Mouse (Mus musculus): ENCODE measurements around the gene Rpl6.
"Not testable (repeated sequence)": the region's sequence is repeated elsewhere in the genome, so short reads cannot be mapped to it uniquely, and the experiment has no call there.

The Rpl6 gene

DNA sequence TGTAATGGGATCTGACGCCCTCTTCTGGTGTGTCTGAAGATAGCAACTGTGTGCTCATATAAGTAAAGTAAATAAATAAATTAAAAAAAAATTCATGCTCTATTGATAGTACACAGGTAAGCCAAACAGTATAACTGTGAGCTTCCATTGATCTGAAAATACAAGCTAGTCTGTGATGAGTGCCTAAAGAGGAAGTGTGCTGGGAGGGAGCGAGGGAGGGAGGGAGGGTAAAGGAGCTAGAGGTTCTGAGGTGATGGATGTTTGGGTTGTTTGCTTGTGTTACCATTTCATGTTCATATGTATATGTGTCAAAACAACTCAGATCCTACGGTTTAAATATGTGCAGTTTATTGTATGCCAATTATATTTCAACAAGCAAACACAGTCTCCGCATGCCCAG, 22.6 kb downstream of the Rpl6 start:
- DNase-seq, result no peak

DNA sequence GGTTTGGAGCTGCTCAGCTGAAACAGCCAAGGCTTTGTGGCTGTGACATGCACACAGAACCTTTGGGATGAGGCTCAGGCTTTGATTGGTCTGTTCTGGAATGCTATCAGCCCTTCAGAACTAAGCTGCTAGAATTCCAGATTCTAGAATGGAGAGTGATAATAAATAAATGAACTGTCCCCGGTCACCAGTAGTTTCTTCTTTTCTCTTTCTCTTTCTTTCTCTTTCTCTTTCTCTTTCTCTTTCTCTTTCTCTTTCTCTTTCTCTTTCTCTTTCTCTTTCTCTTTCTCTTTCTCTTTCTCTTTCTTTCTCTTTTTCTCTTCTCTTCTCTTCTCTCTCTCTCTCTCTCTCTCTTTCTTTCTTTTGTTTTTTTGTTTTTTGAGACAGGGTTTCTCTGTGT, 23.0 kb downstream of the Rpl6 start:
- DNase-seq, result not testable (repeated sequence)

DNA sequence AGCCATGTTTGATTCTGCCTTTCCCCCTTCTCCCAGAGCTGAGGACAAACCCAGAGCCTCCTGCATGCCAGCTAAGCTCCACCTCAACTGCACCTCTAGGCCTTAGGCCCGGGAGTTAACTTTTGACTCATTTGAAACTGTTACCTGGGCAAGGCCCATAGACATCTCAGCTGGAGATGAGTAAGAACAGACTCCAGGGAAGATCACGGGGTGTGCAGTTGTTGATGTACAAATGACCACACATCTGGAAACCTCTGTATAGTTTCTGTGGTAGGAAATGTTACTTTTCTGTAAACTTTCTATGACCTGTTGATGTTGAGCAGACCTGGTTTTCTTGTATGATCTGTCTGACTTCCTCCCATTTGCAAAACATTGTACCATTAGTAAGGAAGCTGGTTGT, 24.9 kb downstream of the Rpl6 start:
- DNase-seq, result no peak

DNA sequence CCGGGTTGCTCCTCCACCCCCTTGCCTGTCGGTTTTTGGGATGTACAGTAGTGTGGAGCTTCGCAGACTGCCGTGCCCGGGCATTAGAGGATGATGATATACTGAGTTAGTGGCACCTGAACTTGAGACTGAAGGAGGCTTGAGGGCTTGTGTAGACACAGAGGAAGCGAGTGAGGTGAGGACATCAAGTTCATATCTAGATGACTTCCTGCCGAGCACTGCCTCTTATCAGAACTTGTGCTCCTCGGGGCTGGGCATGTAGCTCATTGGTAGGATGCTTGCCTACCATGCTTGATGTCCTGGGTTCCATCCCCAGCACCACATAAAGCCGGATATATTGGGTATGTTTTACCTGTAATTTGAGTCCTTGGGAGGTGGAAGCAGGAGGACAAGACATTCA, 26.5 kb downstream of the Rpl6 start:
- no peak for DNase-seq

DNA sequence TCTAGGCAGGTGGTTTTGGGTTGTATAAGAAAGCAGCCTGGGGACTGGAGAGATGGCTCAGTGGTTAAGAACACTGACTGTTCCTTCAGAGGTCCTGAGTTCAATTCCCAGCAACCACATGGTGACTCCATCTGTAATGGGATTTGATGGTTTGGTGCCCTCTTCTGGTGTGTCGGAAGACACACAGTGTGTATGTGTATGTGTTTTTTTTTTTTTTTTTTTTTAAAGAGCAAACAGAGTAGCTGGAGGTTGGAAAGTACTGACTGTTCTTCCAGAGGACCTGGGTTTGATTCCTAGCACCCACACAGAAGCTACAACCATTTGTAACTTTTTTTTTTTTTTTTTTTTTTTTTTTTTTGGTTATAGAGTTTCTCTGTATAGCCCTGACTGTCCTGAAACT, 28.5 kb downstream of the Rpl6 start:
- no peak for DNase-seq

DNA sequence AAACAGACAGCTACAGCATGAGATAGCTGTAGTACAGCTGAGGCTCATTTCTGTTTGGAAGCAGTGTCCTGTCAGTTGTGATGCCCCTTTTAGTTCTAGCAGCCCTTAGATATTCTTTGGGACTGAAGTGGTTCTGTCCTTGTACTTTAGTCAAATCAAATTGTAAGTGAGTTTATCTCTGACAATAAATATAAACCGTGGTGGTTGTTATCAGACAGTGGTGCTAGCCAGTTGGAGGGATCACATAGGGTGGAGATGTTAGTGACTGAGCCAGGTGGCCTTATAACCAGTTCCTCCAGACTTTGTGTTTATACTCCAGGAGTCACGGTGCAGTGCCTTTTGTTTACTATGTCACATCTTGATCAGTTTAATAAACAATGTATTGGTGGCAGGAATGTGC, 29.4 kb downstream of the Rpl6 start:
- no peak for DNase-seq

DNA sequence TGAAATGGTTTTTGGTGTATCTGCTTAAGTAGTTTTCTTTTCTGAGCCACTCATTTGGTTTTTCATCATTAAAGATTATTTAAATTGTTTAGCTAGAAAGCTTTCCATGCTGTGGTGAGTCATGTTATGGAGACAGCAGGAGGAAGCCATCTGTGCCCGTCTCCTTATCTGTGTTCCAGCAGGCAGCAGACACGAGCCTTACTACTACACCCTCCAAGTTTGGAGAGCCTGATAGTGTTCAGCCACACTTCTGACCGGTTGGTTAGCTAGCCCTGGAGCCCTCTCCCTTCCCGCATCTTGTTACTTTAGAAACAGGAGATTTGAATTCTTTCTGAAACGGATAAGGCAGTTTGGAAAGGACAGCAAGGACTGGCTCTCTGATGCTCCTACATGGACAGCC, 31.9 kb downstream of the Rpl6 start:
- no peak for DNase-seq

DNA sequence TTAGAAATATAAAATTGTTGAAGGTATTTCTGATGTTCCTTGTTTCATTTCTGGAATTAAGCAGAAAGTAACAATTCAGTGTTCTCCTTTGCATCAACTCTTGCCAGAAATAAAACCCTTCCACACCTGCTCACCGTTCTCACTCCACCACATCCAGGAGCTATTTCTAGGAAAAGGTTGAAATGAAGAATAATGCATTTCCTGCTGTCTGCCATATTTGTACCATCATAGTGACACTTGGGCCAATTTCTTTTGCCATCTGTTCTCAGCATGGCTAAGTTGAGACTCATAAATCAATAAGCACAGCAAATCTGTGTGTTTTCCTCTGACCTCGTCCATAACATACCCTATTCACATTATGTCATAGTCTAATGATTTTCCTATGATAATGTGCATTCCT, 33.9 kb downstream of the Rpl6 start:
- no peak for DNase-seq

DNA sequence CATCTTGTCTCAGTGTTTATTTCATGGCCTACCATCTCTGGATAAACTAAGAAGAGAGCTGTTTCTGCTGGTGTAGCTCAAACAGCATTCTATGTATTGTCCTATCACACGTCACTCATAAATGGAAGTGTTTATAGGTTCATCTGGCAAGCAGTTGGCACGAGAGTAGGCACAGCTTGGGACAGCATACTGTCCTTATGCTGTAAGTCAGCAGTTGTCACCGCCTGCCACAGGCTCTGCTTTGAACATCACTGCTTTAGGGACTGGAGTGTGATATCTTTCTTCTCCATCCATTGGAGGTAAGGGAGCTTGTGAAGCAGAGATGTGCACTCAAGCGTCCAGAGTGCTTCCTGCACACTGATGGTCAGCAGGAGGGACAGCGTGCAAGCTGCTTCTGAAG, 35.6 kb downstream of the Rpl6 start:
- DNase-seq, result no peak

DNA sequence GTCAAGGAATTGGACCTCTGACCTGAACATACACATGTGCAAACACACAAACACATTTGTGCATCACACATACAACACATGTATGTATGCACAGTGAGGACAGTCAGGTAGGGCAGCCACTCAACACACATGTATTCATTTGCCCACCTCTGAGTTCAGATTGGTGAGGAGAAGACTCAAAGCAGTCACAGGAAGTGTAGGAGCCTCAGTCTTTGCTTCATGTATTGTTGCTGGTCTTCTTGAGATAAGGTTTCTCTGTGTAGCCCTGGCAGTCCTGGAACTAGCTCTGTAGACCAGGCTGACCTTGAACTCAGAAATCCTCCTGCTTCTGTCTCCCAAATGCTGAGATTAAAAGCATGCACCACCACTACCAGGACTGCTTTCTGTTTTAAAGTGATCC, 36.9 kb downstream of the Rpl6 start:
- DNase-seq, result no peak

DNA sequence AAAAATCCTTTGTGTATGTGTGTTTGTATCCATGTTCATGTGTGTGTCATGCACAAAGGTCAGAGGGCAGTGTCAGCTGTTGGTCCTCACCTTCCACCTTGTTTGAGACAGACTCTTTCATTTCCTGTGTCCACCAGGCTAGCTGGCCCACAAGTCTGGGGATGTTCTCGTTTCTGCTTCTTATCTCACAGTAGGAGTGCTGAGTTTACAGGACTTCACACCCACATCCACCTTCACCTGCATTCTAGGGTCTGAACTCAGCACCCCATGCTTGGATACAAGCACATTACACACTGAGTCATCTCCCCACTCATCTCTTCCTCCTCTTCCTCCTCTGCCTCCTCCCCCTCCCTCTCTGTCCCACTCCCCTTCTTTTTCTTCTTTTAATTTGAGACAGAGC, 38.0 kb downstream of the Rpl6 start:
- no peak for DNase-seq

DNA sequence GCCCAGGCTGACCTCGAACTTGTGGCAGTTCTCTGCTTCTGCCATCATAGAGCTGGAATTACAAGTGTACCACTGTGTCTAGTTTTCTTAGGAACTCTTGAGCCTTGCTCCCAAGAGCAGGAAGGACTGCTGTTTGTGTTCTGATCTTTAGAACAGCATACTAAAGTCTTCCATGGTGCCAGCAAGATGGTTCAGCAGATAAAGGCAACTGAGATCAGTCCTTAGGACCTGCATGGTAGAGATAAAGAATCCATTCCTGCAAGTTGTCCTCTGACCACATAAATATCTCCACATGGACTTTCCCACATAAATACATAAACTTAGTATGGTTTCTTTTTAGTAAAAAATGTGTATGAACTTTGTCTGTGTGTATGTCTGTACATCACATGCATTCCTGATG, 38.4 kb downstream of the Rpl6 start:
- no peak for DNase-seq

DNA sequence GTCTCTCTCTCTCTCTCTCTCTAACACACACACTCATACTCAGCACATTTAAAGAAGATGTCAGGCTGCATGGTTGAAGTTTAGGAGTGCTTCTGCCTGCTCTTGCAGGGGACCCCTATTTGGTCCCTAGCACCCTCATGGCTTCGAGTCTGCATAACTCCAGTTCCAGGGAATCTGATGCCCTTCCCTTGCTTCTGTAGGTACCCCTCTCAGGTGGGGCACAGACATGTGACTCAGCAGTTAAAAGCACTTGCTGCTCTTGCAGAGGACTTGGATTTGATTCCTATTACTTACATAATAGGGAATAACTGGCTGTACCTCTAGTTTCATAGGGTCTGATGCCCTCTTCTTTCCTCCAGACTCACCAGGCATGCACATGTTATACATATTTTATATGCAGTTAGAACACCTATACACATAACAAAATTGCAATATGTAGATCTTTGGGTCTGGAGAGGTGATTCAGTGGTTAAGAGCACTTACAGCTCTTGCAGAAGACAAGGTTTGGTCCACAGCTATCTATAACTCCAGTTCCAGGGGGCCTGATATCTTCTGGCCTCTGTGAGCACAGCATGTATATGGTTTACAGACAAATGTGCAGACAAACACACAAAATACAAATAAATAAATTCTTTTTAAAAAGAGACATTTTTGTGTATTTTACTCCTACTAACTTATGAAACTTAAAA, 39.5 kb downstream of the Rpl6 start:
- DNase-seq, result no peak

DNA sequence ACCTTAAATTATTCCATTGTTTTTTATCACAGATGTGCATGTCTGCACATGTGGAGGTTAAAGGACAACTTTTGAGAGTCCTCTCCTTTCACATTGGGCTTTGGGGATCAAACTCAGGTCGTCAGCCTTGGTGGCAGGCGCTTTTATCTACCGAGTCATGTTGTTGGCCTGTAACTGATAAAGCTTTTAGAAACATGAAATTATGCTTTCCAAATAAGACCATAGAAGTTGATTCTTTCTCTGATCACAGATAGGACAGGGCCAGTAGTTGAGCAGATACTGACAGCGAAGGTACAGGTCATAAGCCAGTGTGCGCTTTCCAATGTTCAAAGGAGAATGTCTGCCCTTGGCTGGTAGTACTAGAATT, 40.1 kb downstream of the Rpl6 start:
- no peak for DNase-seq

DNA sequence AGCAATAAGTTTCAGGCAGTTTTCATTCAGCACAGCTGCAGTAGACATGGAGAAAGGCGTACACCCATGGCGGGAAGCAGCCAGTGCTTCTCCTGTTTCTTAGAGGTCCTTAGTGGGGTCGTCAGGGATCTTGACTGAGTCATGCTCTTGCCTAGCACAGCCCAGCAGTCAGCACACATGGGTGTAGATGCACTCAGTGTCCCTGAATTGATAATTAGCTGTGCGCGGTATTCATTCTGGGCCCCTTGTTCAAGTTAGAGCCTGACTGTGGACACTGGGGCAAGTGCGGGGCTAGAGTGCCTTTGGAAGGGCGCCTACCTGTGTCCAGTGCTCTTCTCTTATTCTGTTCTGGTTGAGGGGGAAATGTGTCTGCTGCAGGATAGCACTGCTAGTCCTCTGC, 40.9 kb downstream of the Rpl6 start:
- DNase-seq, result no peak

DNA sequence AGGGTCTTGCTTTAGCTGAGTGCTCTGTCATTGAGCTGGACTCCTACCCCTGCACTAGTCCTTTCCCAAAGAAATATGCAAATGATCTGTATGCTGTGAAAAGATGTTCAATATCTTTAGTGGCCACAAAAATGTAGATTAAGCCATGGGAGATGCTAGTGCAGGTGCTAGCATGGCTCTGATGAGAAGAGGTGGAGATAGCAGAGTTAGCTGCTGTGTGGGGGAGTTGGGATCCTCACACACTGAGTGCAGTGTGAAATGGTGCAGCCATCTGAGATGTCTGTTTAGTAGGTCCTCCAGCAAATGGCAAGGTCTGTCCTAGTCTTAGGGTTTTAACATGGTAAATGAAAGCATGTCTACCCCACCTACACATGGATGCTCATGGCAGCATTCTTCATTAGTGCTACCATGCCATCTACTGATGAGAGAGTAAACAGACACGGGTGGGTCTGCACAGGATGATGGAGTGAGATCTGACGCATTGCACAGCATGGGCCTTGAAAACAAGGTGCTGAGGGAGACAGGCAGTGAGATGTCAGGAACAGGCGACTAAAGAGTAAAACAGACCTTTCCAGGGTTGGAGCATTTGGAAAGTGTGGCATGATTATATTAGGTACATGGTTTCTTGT, 44.6 kb downstream of the Rpl6 start:
- no peak for DNase-seq

DNA sequence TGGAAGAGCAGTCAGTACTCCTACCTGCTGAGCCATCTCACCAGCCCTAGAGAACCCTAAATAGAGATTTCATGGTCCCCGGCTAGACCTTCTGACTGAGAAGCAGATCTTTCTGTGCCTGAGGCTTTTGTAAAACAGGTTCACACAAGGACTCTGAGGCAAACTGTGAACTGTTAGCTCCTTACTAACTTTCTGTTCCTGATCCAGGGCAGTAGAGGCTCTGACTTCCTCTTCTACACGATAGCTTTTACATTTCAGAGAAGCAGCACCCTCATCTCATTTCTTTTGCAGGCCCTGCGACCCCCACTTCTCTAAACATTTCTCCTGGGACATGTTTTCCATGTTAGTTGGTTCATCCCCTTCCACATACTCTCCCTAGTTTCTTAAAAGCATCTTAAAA, 45.4 kb downstream of the Rpl6 start:
- DNase-seq, result no peak

DNA sequence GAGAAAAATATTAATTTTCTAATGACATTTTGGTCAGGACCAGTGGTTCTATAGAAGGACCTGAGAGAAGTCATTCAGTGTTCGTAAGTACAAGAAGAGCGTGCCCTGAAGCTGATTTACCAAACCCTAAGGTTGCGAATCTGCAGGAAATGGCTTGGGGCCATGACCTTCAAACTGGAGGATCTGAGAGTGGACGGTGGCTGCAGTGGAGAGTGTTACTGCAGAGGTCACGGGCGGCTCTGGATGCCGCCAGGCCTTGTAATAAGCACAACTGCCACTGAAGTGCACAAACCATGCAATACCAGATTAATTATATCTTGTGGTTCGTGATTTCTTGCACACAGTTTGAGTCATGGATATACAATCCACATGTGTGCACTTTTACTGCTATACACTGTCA, 47.5 kb downstream of the Rpl6 start:
- no peak for DNase-seq

DNA sequence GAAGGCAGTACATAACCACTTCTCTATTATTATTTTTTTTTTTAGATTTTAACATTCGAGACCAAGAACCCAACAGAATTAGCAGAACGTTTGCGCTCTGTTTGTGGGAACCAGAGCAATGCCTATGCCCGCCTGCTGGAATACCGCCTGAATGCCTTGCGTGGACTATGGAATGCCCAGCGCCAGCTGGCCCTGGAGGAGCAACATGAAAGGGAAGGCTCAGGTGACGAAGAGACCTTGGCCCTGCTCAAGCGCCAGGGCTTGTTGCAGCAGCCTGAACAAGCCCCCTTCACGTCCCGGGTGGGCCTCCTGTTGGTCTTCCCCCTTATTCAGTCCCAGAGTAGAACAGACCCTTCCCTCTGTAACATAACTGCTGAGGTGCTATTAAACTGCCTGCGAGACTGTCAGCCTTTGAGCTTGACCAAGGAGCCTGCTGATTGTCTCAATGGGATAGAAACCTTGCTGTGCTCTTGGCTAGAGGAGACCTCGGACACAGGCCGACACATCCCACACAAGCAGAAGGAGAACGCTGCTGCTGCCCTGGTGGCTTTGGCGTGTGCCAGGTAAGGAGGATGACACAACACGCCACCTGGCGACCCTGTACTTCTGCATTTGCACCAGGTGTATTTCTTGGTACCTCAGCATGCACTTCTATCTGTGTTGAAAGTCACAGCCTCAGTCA, 49.7 kb downstream of the Rpl6 start:
- no peak for DNase-seq

DNA sequence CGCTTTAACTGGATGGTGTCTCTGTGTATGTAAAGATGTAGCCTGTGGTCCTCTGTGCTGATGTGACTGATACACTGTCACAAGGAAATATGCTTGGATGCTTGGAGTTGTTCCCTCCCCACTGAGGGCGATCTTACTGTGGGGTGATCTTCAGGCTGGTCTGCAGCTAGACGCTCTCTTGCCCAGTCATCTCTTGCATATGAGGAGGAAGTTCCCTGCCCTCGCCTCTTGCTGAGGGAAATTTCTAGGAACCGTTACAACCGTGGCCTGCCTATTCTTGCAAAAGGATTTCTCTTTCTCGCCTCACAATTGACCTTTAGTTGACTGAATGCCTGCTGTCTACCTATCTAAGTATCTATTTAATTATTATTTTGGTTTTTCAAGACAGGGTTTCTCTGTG, 50.7 kb downstream of the Rpl6 start:
- DNase-seq, result no peak

Data from B cell, adult 2 months (primary cell).